Mouse (Mus musculus): ENCODE measurements around the gene Fgfrl1.

GRCm38 (mm10) chr5:108708419-108708818, 16.2 kb downstream of the Fgfrl1 start:
- TF ChIP-seq CTCF (IDR thresholded peaks at IDR 0.05; ENCODE audit: control insufficient read depth, insufficient read depth, insufficient read length): no peak
- no peak for TF ChIP-seq CEBPB (IDR thresholded peaks at IDR 0.05; ENCODE audit: low read depth)
- TF ChIP-seq USF1 (IDR thresholded peaks at IDR 0.05; ENCODE audit: low read depth): no peak
- no peak for TF ChIP-seq FOSL1 (IDR thresholded peaks at IDR 0.05; ENCODE audit: insufficient read depth, low read length, poor library complexity, severe bottlenecking)
- no peak for TF ChIP-seq MYOD1 (IDR thresholded peaks at IDR 0.05; ENCODE audit: control insufficient read depth, insufficient read length, low read depth)
- no peak for TF ChIP-seq MYOG (IDR thresholded peaks at IDR 0.05; ENCODE audit: control insufficient read depth, extremely low read depth, insufficient read length)
- no peak for TF ChIP-seq MAX (IDR thresholded peaks at IDR 0.05)
